Mouse (Mus musculus) thymus, adult 2 months (tissue): Measurements from ENCODE around the gene Zfp579.

Experiments used
- CTCF ChIP-seq: fragments of 200-500 bp; IDR thresholded peaks from 2 replicates; pipeline ENCODE4 v1.5.1; 2012; ENCODE audit warnings: mild to moderate bottlenecking, control low read depth, low read length, moderate library complexity, borderline replicate concordance; ENCODE audit not compliant: control insufficient read depth, poor library complexity, insufficient read depth; ENCODE audit errors: extremely low read depth
- POLR2A ChIP-seq: fragments of 200-500 bp; IDR thresholded peaks from 2 replicates; pipeline ENCODE4 v1.6.1; 2012; ENCODE audit warnings: mild to moderate bottlenecking, low read length, control low read depth, moderate library complexity; ENCODE audit not compliant: control insufficient read depth, poor library complexity, insufficient read depth; ENCODE audit errors: extremely low read depth

- TF ChIP-seq CTCF (no peak), POLR2A (no peak)
Observed at GRCm38 (mm10) chr7:4993999-4994788, 1.8 kb downstream of the Zfp579 start.
